Mouse (Mus musculus): Measurements from ENCODE around the gene Tmem59l. TPM values are rescaled to one million over a fixed set of nuclear protein-coding genes. Genes with fewer than 3 reads are reported as not detected.

The Tmem59l gene
- total RNA-seq, 4 experiments from 2014 or later: 284 to 307 (median 293) TPM

- peak; percentile 76 to 77 for DNase-seq (ENCODE audit: low spot score in 2 of 2)
These were observed 23.9 kb downstream of the Tmem59l start for GRCm38 (mm10) chr8:70463306-70463705.

GRCm38 (mm10) chr8:70462516-70462813 lies 24.7 kb downstream of the Tmem59l start:
- DNase-seq (ENCODE audit: low spot score in 2 of 2): no peak

GRCm38 (mm10) chr8:70461765-70462515 lies 25.2 kb downstream of the Tmem59l start:
- no peak for DNase-seq (ENCODE audit: low spot score in 2 of 2)

- DNase-seq (ENCODE audit: low spot score in 2 of 2): peak in 1 of 2 experiments; percentile 57
These were observed 26.6 kb downstream of the Tmem59l start for GRCm38 (mm10) chr8:70460606-70461005.

GRCm38 (mm10) chr8:70460199-70460598 lies 27.0 kb downstream of the Tmem59l start:
- DNase-seq (ENCODE audit: low spot score in 2 of 2): no peak

GRCm38 (mm10) chr8:70459636-70460035 lies 27.5 kb downstream of the Tmem59l start:
- no peak for DNase-seq (ENCODE audit: low spot score in 2 of 2)

- DNase-seq (ENCODE audit: low spot score in 2 of 2): no peak
These were observed 28.7 kb downstream of the Tmem59l start for GRCm38 (mm10) chr8:70458462-70458861.

- DNase-seq (ENCODE audit: low spot score in 2 of 2): no peak
These were observed 29.3 kb downstream of the Tmem59l start for GRCm38 (mm10) chr8:70457882-70458281.

GRCm38 (mm10) chr8:70456996-70457395 lies 30.2 kb downstream of the Tmem59l start:
- DNase-seq (ENCODE audit: low spot score in 2 of 2): no peak

- no peak for DNase-seq (ENCODE audit: low spot score in 2 of 2)
These were observed 33.3 kb downstream of the Tmem59l start for GRCm38 (mm10) chr8:70453852-70454251.

- DNase-seq (ENCODE audit: low spot score in 2 of 2): peak in 1 of 2 experiments; percentile 56
These were observed 34.8 kb downstream of the Tmem59l start for GRCm38 (mm10) chr8:70452196-70452966.

GRCm38 (mm10) chr8:70447639-70448420 lies 39.3 kb downstream of the Tmem59l start:
- peak in 1 of 2 experiments; percentile 59 for DNase-seq (ENCODE audit: low spot score in 2 of 2)

GRCm38 (mm10) chr8:70445988-70446387 lies 41.2 kb downstream of the Tmem59l start:
- no peak for DNase-seq (ENCODE audit: low spot score in 2 of 2)

- DNase-seq (ENCODE audit: low spot score in 2 of 2): no peak
These were observed 43.8 kb downstream of the Tmem59l start for GRCm38 (mm10) chr8:70443326-70443725.

GRCm38 (mm10) chr8:70441565-70441964 lies 45.6 kb downstream of the Tmem59l start:
- DNase-seq (ENCODE audit: low spot score in 2 of 2): no peak

- no peak for DNase-seq (ENCODE audit: low spot score in 2 of 2)
These were observed 46.9 kb downstream of the Tmem59l start for GRCm38 (mm10) chr8:70440246-70440645.

GRCm38 (mm10) chr8:70439848-70440179 lies 47.3 kb downstream of the Tmem59l start:
- DNase-seq (ENCODE audit: low spot score in 2 of 2): no peak

- DNase-seq (ENCODE audit: low spot score in 2 of 2): peak; percentile 94
These were observed 47.9 kb downstream of the Tmem59l start, which contains the start of gene Crtc1 for GRCm38 (mm10) chr8:70439055-70439847. Crtc1 (minus strand) TSS chr8:70439579.

- DNase-seq (ENCODE audit: low spot score in 2 of 2): no peak
These were observed 48.7 kb downstream of the Tmem59l start for GRCm38 (mm10) chr8:70438423-70438822.

- DNase-seq (ENCODE audit: low spot score in 2 of 2): no peak
These were observed 52.0 kb downstream of the Tmem59l start for GRCm38 (mm10) chr8:70435156-70435555.

Measured in layer of hippocampus, adult 8-10 months (tissue).